Mouse (Mus musculus) heart, adult 18-20 months (tissue): ENCODE measurements around the gene Elf1. TPM values are rescaled to one million over a fixed set of nuclear protein-coding genes. Genes with fewer than 3 reads are reported as not detected.

ENCODE experiments used
- DNase-seq, 2 experiments: peaks; one replicate each; pipeline ENCODE4 v3.0.0; 2021 to 2022; ENCODE audit warnings: mixed read lengths in 1 of 2
- total RNA-seq, 2 experiments: library from RNA; stranded (reverse); gene quantifications; 2 replicates each; pipeline ENCODE4 v1.2.3; 2021

The Elf1 gene
- total RNA-seq, 2 experiments from 2014 or later = 12.4 to 15.0 TPM

GRCm38 (mm10) chr14:79489150-79489549, 8.2 kb downstream of the Elf1 start:
- no peak for DNase-seq

DNA sequence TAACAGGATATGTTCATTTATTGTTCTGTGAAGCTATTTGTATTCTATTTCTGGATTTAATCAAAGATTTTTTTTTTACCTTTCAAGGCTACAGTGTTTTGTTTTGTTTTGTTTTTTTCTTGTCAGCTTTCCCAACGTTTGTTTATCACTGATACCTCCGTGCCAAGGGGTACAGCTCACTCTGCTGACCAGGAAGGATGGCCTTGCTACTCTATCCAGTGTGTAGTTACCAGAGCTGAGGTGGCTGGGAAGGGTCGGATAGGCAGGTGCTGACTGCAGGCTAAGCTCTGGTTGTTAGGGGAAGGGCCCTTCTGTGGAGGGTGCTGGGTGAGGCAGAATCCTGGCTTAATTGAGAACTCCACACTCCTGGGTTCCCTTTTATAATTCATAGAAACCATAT, 9.3 kb downstream of the Elf1 start:
- DNase-seq = no peak

- no peak for DNase-seq
These were observed 13.4 kb downstream of the Elf1 start for GRCm38 (mm10) chr14:79494349-79494748.

- DNase-seq = no peak
These were observed 18.3 kb downstream of the Elf1 start for GRCm38 (mm10) chr14:79499326-79499725.

GRCm38 (mm10) chr14:79500756-79501155, 19.8 kb downstream of the Elf1 start:
- peak in 1 of 2 experiments; percentile 34 for DNase-seq

- peak; percentile 68 to 69 for DNase-seq
These were observed 22.5 kb downstream of the Elf1 start for GRCm38 (mm10) chr14:79503371-79504075.

DNA sequence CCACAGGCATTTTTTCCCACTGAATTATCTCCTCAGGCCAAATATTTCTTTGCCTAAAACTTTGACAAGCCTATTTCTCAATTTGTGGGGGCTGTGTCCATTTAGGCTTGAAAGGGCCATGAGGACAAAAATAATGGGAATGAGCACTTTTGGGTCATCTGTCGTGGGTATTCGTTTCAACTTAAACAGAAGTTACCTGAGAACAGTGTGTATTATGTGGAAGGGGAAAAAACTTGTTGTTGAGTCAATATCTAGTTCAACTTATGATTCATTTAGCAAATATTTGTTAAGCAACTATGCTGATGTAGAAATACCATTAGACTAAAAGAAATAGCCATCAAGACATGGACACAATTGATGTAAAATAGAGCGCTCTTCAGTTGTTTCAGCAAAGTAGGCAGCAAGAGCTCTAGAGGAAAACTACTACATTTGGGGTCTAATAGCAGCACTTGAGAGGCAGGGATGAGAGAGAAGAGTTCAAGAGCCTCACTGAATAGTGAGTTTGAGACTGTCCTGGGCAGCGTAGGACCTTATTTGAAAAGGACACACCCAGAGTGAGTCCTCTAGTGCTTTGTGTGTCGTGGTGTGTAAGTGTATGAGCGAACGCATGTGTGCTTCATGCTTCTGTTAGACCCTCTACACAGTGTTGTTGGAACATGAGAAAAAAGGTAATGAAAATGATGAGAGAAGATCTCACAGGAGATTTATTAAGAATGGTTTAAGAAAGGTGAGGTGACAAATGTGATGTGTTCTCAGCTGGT, 23.4 kb downstream of the Elf1 start:
- no peak for DNase-seq

GRCm38 (mm10) chr14:79506207-79506606, 25.2 kb downstream of the Elf1 start:
- no peak for DNase-seq

- DNase-seq = no peak
These were observed 26.9 kb downstream of the Elf1 start for GRCm38 (mm10) chr14:79507846-79508245.

- peak in 1 of 2 experiments; percentile 20 for DNase-seq
These were observed 27.8 kb downstream of the Elf1 start for GRCm38 (mm10) chr14:79508662-79509305.

- DNase-seq = peak in 1 of 2 experiments; percentile 42
These were observed 30.5 kb downstream of the Elf1 start for GRCm38 (mm10) chr14:79511521-79511920.

DNA sequence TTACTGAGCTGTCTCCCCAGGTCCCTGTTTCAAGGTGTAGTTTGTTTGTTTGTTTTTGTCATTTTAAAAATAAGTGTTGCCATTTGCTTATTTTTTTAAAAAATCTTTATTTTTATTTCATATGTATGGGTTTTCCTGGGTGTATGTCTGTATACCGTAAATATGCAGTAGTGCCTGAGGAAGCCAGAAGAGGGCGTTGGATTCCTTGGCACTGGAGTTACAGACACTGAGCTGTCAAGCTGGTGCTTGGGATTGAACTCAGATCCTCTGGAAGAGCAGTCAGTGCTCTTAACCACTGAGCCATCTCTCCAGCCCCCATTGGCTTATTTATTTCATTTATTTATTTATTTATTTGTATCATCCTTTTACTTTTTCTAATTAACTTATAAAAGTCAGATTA, 33.0 kb downstream of the Elf1 start:
- DNase-seq = no peak

DNA sequence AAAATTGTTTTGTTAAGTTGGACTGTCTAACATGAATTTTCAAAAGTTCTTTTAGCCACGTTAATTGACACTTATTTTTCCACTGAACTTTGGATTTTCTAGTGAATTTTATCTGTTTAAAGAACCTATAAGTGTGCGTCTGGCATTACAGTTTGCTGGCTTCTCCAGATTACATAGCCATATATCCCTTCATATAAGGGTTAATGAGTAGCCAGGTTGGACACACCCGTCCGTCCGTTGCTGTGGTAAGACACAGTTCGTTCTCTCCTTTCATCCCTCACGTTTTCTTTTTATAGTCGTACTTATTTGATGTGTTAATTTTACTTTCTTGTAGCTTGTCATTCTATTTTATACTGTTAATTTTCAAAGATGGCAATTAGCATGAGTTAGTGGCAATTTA, 34.1 kb downstream of the Elf1 start:
- DNase-seq = no peak

- DNase-seq = peak in 1 of 2 experiments; percentile 52
These were observed 34.7 kb downstream of the Elf1 start for GRCm38 (mm10) chr14:79515511-79516242.

DNA sequence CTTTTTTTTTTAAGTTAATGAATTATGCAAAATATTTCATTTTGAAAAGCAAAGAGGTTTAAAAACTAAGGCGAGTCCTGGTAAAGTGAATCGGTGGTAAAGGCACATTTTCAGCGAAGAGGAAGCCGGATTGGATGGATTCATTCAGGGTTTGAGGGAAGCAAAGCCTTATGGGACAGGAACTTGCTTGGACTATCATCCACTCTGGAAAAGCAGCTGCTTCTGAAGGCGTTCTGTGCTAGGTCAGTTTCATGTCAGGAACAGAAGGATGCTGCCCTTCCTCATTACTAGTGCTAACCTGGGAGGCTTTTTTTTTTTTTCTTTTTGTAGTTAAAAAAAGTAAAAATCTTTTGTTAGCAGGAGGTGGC, 35.2 kb downstream of the Elf1 start:
- peak in 1 of 2 experiments; percentile 34 for DNase-seq

GRCm38 (mm10) chr14:79516751-79517150, 35.8 kb downstream of the Elf1 start:
- no peak for DNase-seq

DNA sequence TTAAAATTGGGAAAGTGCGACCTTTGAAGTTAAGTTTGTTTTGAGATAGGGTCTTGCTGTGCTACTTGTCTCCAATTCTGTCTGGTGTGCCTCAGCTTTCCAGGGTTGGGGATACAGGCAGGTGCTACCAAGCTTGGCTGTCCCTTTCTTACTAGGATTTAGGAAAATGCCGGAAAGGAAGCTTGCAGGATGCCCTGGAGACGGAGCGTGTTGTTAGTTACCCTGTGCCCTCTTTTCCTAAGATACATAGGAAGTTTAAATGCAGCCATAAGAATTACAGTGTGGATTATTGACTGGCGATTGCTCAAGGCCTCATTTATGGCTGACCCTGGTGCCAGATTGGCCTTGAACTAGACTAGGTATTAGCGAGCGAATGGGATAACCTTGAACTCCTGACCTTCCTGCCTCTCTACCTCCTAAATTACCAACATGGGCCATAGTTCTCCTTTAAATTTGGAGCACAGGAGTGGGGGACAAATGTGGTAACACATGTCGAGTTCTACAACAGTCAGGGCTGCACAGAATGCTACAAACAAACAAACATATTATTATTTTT, 36.3 kb downstream of the Elf1 start:
- DNase-seq = no peak

DNA sequence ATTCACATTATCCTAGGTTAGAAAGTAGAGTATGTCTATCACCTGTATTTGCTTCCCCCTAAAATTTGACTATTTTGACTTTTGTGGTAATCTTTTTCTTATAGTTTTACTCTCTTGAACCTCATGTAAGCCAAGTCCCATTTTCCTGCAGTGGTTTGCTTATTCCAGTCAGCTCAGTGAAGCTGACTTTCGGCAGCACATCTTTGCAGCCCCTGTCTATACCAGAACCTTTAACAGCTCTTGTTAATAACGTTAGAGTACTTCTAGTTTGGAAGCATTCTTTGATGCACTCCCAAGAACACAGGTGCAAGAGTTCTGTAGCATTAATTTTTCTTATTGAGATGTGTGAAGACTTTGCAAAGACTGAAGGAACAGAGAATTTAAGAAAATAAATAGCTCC, 37.1 kb downstream of the Elf1 start:
- DNase-seq = no peak

GRCm38 (mm10) chr14:79518761-79519662, 38.0 kb downstream of the Elf1 start:
- peak; percentile 25 to 67 for DNase-seq

DNA sequence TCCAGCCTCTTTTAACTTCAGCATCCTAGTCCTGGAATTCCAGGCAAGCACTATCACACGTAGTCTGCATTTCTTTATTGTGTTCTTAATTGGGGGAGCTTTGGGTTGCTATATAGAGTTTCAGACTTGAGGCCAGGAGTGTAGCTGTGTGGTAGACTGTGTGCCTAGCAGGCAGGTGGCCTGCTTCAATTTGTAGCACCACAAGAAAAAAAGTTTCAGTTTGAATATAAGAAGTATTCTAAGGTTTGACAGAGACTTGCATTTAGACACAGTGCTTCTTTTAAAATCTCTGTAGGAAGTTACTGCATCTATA, 38.6 kb downstream of the Elf1 start:
- DNase-seq = no peak

DNA sequence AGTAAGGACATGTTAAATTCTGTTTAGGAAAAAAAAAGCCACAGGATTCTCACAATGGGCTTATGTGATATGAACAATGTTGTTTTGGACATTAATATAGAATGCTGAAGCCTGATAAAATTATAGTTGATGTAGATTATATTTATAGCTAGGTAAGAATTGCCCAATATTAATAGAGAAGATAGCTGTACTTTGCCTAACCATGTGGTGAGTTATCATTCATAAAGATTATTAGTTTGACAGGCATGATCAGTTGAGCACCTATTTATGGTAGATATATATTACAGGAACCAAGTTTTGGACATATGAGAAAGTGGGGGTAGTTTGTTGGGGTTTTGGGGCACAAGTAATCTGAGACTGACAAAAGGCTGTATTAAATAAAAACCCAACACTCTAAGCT, 39.6 kb downstream of the Elf1 start:
- DNase-seq = no peak
